Mouse (Mus musculus): ENCODE measurements at regions not wholly inside any gene's neighbourhood (a gene's known extent, or its start where the extent isn't known, plus 50 kb on each side); places are given as distances from the start of the nearest gene placed in this dataset.

DNA sequence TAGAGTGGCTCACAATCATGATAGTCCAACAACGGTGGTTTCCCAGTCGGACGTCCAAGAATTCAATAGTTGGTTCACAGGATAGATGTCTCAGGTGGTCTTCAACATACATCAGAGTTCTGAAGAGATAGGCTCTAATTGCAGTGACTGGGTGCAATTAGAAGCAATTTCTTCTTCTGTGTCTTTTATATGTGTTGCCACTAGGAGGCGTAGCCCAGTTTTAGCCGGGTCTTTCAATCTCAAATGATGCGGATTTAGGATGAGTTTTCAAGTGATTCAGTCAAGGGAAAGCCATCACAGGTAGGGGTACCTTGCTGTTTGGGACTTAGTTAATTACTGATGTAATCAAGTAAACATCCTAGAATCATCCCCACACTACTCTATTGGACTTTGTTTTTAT lies 348.4 kb upstream of the Ccdc54 start:
- TF ChIP-seq CTCF (IDR thresholded peaks at IDR 0.05; ENCODE audit: low read depth) (no peak), EP300 (IDR thresholded peaks at IDR 0.05; ENCODE audit: low read depth) (no peak)

Data from heart, postnatal 0 days (tissue).